Mouse (Mus musculus) forebrain, embryonic 10.5 days (tissue): Measurements from ENCODE around the gene Tbx6. TPM values are rescaled to one million over a fixed set of nuclear protein-coding genes. Genes with fewer than 3 reads are reported as not detected.

Experiments
- DNase-seq: peaks from one replicate; pipeline ENCODE4 v3.0.0-alpha.2; 2017; ENCODE audit warnings: low spot score; ENCODE audit errors: extremely low spot score
- H3K27ac ChIP-seq: fragments of 300-500 bp; sonication (generic); 2 replicates; pipeline ENCODE4 v1.5.1; 2016; ENCODE audit warnings: mild to moderate bottlenecking
- H3K27me3 ChIP-seq: fragments of 300-500 bp; sonication (generic); 2 replicates; pipeline ENCODE4 v1.6.1; 2016; ENCODE audit warnings: mild to moderate bottlenecking; ENCODE audit not compliant: poor library complexity, severe bottlenecking
- H3K36me3 ChIP-seq: fragments of 300-500 bp; sonication (generic); replicated peaks from 2 replicates; pipeline ENCODE4 v1.6.1; 2016; ENCODE audit warnings: mild to moderate bottlenecking, moderate library complexity
- H3K4me1 ChIP-seq: fragments of 300-500 bp; sonication (generic); 2 replicates; pipeline ENCODE4 v1.6.1; 2016
- H3K4me3 ChIP-seq: fragments of 300-500 bp; sonication (generic); 2 replicates; pipeline ENCODE4 v1.5.1; 2016; ENCODE audit warnings: mild to moderate bottlenecking, moderate library complexity
- H3K9me3 ChIP-seq: fragments of 300-500 bp; sonication (generic); 2 replicates; pipeline ENCODE4 v1.6.1; 2016; ENCODE audit warnings: mild to moderate bottlenecking, moderate library complexity
- WGBS: fragments of 180-500 bp; shearing (Covaris S2); methylation state at CpG from one replicate; pipeline ENCODE4 v1.1.7; 2016; 5-methylcytosine and 5-hydroxymethylcytosine counted together
- polyA plus RNA-seq: library from polyadenylated mRNA; unstranded; fragments of >200 nt; fragmentation: Nextera tagmentation; extraction: Ambion mirVana; gene quantifications from 2 replicates; pipeline ENCODE4 v1.2.1, GENCODE M21; 2016

Tbx6 gene
- polyA plus RNA-seq = 0.32 and 0.61 TPM in 2 replicates

DNA sequence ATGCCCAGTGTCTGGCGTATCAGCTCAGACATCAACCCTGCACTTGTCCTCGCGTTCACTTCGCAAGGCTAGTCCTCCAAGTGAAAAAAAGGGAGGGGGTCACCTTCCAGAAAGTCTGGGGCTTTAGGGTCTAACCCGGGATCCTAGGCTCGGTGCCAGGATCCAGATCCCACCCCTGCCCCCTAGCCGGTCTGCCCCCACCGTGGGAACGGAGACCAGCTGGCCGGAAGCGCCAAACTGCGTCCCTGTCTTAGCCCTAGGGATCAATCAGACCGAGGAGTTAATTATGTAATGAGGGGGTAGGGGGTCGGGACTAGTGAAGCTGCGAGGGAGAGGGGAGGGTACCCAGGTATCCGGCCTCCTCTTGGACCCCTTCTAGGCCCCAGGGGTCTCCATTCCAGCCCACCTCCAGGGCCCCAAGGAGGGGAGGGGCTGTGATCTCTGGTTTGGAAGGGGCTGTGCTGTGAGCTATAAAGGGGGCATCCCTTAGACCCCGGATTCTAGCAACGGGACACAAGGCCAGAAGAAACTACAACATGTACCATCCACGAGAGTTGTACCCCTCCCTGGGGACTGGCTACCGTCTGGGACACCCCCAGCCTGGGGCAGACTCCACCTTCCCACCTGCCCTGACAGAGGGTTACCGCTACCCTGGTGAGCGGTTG, at the start of gene Tbx6:
Gene Tbx6 (plus strand): TSS at position 513 of the 665 bp plus-strand sequence.
- Histone ChIP-seq H3K27ac (peak within 1 kb of the TSS; percentile 86), H3K36me3 (peaks cover 34% of the 10 kb centered on the region), H3K9me3 (no peaks in the 10 kb centered on the region), H3K27me3 (no peaks in the 10 kb centered on the region), H3K4me1 (peaks cover 63% of the 10 kb centered on the region), H3K4me3 (peak within 1 kb of the TSS; percentile 59)
- no peak for DNase-seq
- 7% methylated on average over 22 of the region's 22 CpGs for WGBS

GRCm38 (mm10) chr7:126736122-126736521, 45.2 kb upstream of the Tbx6 start:
- Histone ChIP-seq H3K4me1 (no peaks in the 10 kb centered on the region), H3K4me3 (no peak overlapping the region), H3K27me3 (no peaks in the 10 kb centered on the region), H3K36me3 (no peaks in the 10 kb centered on the region), H3K27ac (no peak overlapping the region), H3K9me3 (no peaks in the 10 kb centered on the region)
- DNase-seq = no peak
- WGBS = 84% methylated on average over 8 of the region's 8 CpGs

GRCm38 (mm10) chr7:126739551-126739950, 41.7 kb upstream of the Tbx6 start:
- no peaks in the 10 kb centered on the region for H3K36me3 ChIP-seq
- H3K4me1 ChIP-seq = no peaks in the 10 kb centered on the region
- H3K4me3 ChIP-seq = no peak overlapping the region
- no peaks in the 10 kb centered on the region for H3K9me3 ChIP-seq
- WGBS = 91% methylated on average over 17 of the region's 17 CpGs
- no peaks in the 10 kb centered on the region for H3K27me3 ChIP-seq
- H3K27ac ChIP-seq = no peak overlapping the region
- no peak for DNase-seq

GRCm38 (mm10) chr7:126740132-126740735, 41.0 kb upstream of the Tbx6 start:
- DNase-seq = no peak
- Histone ChIP-seq H3K27ac (no peak overlapping the region), H3K36me3 (no peaks in the 10 kb centered on the region), H3K4me1 (no peaks in the 10 kb centered on the region), H3K4me3 (no peak overlapping the region), H3K9me3 (no peaks in the 10 kb centered on the region), H3K27me3 (no peaks in the 10 kb centered on the region)
- 86% methylated on average over 13 of the region's 13 CpGs for WGBS

GRCm38 (mm10) chr7:126740977-126741376, 40.3 kb upstream of the Tbx6 start:
- no peaks in the 10 kb centered on the region for H3K36me3 ChIP-seq
- WGBS = 87% methylated on average over 5 of the region's 5 CpGs

GRCm38 (mm10) chr7:126741452-126741851, 39.8 kb upstream of the Tbx6 start:
- Histone ChIP-seq H3K9me3 (no peaks in the 10 kb centered on the region), H3K4me1 (no peaks in the 10 kb centered on the region), H3K27me3 (no peaks in the 10 kb centered on the region), H3K27ac (no peak overlapping the region), H3K36me3 (no peaks in the 10 kb centered on the region), H3K4me3 (no peak overlapping the region)
- 85% methylated on average over 5 of the region's 5 CpGs for WGBS
- no peak for DNase-seq

More at GRCm38 (mm10) chr7:126740977-126741376, 40.3 kb upstream of the Tbx6 start:
- no peak overlapping the region for H3K4me3 ChIP-seq
- no peak for DNase-seq
- no peaks in the 10 kb centered on the region for H3K4me1 ChIP-seq
- no peaks in the 10 kb centered on the region for H3K27me3 ChIP-seq
- no peaks in the 10 kb centered on the region for H3K9me3 ChIP-seq
- H3K27ac ChIP-seq = no peak overlapping the region

DNA sequence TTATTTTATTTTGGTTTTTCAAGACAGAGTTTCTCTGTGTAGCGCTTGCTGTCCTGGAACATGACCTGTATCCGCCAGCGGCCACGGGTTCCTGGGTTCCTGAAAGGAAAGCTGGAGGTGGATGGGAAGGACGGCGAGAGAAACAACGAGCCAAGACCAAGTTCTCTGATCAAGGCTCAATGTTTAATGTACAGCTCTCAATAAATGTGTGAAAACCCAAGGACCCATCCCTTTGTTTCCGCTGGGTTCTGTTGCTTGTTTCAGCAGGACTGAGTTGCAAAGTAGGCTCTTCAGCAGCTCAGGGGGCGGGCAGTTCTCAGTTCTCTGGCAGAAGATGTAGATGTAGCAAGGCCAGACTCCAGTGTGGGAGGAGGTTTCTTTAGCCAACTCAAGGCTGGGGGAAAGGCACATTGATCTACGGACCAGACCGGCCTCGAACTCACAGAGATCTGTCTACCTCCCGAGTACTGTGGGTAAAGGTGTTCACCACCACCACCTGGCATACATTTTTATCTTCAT, 39.3 kb upstream of the Tbx6 start:
- Histone ChIP-seq H3K4me1 (no peaks in the 10 kb centered on the region), H3K27me3 (no peaks in the 10 kb centered on the region), H3K9me3 (no peaks in the 10 kb centered on the region), H3K4me3 (no peak overlapping the region), H3K27ac (no peak overlapping the region), H3K36me3 (no peaks in the 10 kb centered on the region)
- no peak for DNase-seq
- 91% methylated on average over 13 of the region's 13 CpGs for WGBS

GRCm38 (mm10) chr7:126746066-126746465, 35.2 kb upstream of the Tbx6 start:
- Histone ChIP-seq H3K27ac (no peak overlapping the region), H3K9me3 (no peaks in the 10 kb centered on the region), H3K27me3 (no peaks in the 10 kb centered on the region), H3K36me3 (no peaks in the 10 kb centered on the region), H3K4me3 (no peak overlapping the region), H3K4me1 (no peaks in the 10 kb centered on the region)
- 92% methylated on average over 12 of the region's 12 CpGs for WGBS
- DNase-seq = no peak

- no peak overlapping the region for H3K27ac ChIP-seq
- H3K36me3 ChIP-seq = no peaks in the 10 kb centered on the region
- no peak overlapping the region for H3K4me3 ChIP-seq
- H3K9me3 ChIP-seq = no peaks in the 10 kb centered on the region
- H3K27me3 ChIP-seq = no peaks in the 10 kb centered on the region
- DNase-seq = no peak
- 49% methylated on average over 6 of the region's 6 CpGs for WGBS
- no peaks in the 10 kb centered on the region for H3K4me1 ChIP-seq
These were observed 34.5 kb upstream of the Tbx6 start for GRCm38 (mm10) chr7:126746798-126747197.

GRCm38 (mm10) chr7:126748824-126749223, 32.5 kb upstream of the Tbx6 start:
- Histone ChIP-seq H3K9me3 (no peaks in the 10 kb centered on the region), H3K36me3 (no peaks in the 10 kb centered on the region), H3K4me3 (no peak overlapping the region), H3K27me3 (no peaks in the 10 kb centered on the region), H3K4me1 (no peaks in the 10 kb centered on the region), H3K27ac (no peak overlapping the region)
- WGBS = 81% methylated on average over 7 of the region's 7 CpGs
- DNase-seq = no peak

DNA sequence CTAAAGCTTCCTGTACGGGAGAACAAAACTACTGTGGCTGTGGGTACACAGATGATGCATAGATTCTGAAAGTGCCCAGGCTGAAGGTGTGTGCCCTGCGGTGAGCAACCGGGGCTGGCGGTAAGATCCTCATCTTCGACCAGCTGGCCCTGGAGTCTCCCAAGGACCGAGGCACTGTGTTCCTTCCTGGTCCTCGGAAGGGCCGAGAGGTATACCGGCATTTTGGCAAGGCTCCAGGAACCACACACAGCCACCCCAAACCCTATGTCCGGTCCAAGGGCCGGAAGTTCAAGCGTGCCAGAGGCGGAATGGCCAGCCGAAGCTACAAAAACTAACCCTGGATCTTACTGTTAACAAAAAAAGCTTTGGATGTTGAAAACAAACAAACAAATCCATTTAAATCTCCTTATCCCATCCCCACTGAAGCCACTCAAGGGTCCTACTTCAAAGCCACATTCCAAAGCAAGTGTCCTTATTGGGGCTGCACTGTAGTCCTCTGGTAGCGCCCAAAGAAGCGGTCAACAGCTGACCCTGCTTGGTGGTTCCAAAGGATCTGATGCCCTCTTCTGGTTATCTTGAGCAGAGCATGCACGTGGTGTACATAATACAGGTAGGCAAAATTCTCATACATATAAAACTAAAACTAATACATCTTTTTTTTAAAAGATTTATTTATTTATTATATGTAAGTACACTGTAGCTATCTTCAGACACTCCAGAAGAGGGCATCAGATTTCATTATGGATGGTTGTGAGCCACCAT, 31.5 kb upstream of the Tbx6 start:
- H3K27ac ChIP-seq = no peak overlapping the region
- no peaks in the 10 kb centered on the region for H3K27me3 ChIP-seq
- no peak for DNase-seq
- peaks cover 6% of the 10 kb centered on the region for H3K4me1 ChIP-seq
- H3K9me3 ChIP-seq = no peaks in the 10 kb centered on the region
- 96% methylated on average over 17 of the region's 17 CpGs for WGBS
- H3K36me3 ChIP-seq = no peaks in the 10 kb centered on the region
- H3K4me3 ChIP-seq = no peak overlapping the region

GRCm38 (mm10) chr7:126754866-126755265, 26.4 kb upstream of the Tbx6 start:
- Histone ChIP-seq H3K36me3 (no peaks in the 10 kb centered on the region), H3K27me3 (no peaks in the 10 kb centered on the region), H3K27ac (peak overlapping the region; percentile 71), H3K9me3 (no peaks in the 10 kb centered on the region), H3K4me1 (peaks cover 21% of the 10 kb centered on the region), H3K4me3 (peak overlapping the region; percentile 16; the same call in 1 of the 2 replicates)
- peak; percentile 83 for DNase-seq
- under 1% methylated on average over 9 of the region's 9 CpGs for WGBS

- WGBS = 69% methylated on average over 7 of the region's 7 CpGs
- DNase-seq = no peak
- Histone ChIP-seq H3K27me3 (no peaks in the 10 kb centered on the region), H3K9me3 (no peaks in the 10 kb centered on the region), H3K36me3 (peaks cover 28% of the 10 kb centered on the region), H3K4me3 (no peak overlapping the region), H3K4me1 (peaks cover 53% of the 10 kb centered on the region), H3K27ac (peak overlapping the region; percentile 96)
These were observed 22.7 kb upstream of the Tbx6 start for GRCm38 (mm10) chr7:126758539-126758938.
